Mouse (Mus musculus) ES-E14 (cell line): Measurements from ENCODE around the gene Nfatc4.

Experiments used
- CHD2 ChIP-seq: IDR thresholded peaks from 2 replicates; pipeline ENCODE4 v1.6.1; 2014; ENCODE audit warnings: mild to moderate bottlenecking, low read depth, low read length, inconsistent platforms
- HCFC1 ChIP-seq: IDR thresholded peaks from 2 replicates; pipeline ENCODE4 v1.6.1; 2012; ENCODE audit warnings: low read length, inconsistent platforms, borderline replicate concordance; ENCODE audit not compliant: insufficient read depth
- MAFK ChIP-seq: IDR thresholded peaks from 2 replicates; pipeline ENCODE4 v1.6.1; 2014; ENCODE audit warnings: mild to moderate bottlenecking, low read depth, low read length, inconsistent platforms; ENCODE audit not compliant: insufficient read depth
- ZC3H11A ChIP-seq: IDR thresholded peaks from 2 replicates; pipeline ENCODE4 v1.6.1; 2012; ENCODE audit warnings: low read depth, mild to moderate bottlenecking, inconsistent platforms, low read length, borderline replicate concordance
- ZNF384 ChIP-seq: IDR thresholded peaks from 2 replicates; pipeline ENCODE4 v1.6.1; 2012; ENCODE audit warnings: low read depth, low read length, inconsistent platforms

- TF ChIP-seq MAFK (no peak), CHD2 (no peak), ZNF384 (no peak), ZC3H11A (no peak), HCFC1 (no peak)
These were observed 43.3 kb upstream of the Nfatc4 start for GRCm38 (mm10) chr14:55779656-55780055.
